Mouse (Mus musculus): ENCODE results near the gene Wipf3.

DNA sequence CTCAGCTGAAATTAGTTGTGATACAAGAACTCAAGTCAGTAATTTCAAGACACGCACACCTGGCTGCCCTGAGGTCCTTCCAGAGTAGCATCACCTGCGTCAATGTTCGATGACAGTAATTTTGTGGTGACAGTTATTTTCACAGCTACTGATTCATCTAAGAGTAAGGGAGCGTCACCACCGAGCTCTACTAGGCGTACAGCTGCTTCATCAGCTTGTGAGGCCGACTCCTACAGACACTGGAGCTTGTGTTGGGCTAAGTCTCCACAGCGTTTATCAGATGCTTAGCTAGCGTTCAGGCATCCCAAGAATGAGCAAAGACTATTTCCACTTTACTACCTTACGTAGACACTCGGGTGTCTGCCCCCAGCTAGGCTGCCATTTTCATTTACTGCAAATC, 76.9 kb downstream of the Wipf3 start:
- TF ChIP-seq CTCF (IDR thresholded peaks at IDR 0.05; ENCODE audit: borderline replicate concordance, insufficient read depth, low read length) = no peak
- no peak for TF ChIP-seq POLR2A (IDR thresholded peaks at IDR 0.05; ENCODE audit: low read depth, low read length)

Data from embryonic fibroblast, embryonic 13.5 days (primary cell).